ENCODE assay signal across 28 mouse cellular contexts in genomic region chr2:168895531-168895930, GRCm38 (mm10). TPM values are rescaled to one million over a fixed set of nuclear protein-coding genes. Genes with fewer than 3 reads are reported as not detected.
DNase-seq lines count a peak whose midpoint lies in the region; ATAC-seq and TF ChIP-seq lines count a peak whose summit lies in the region.
"Had no signal": no experiment of that assay in that cellular context is flagged by ENCODE, and none has a peak within 500 bp of the region (broad histone marks: within the 10 kb centered on the region; RNA-seq: fewer than 3 reads in every experiment).

No protein-coding gene starts in this region.

- TF ChIP-seq CTCF in left cerebral cortex, adult 2 months (IDR thresholded peaks at IDR 0.05) = no peak

- H3K27ac ChIP-seq in left cerebral cortex, adult 2 months = peak overlapping the region; percentile 37
- H3K27ac ChIP-seq: embryonic facial prominence, embryonic 12.5 days; embryonic facial prominence, embryonic 15.5 days; heart, embryonic 15.5 days; hindbrain, embryonic 10.5 days; hindbrain, embryonic 13.5 days had no signal

- peak; percentile 79 for ATAC-seq in frontal cortex, adult (ENCODE audit: low TSS enrichment)
- ATAC-seq in megakaryocyte-erythroid progenitor cell, adult 5-6 weeks (replicated peaks; ENCODE audit: low FRiP score, low TSS enrichment, poor library complexity, severe bottlenecking) = no peak
- ATAC-seq: activated CD4-positive, CD25-positive, alpha-beta regulatory T cell, adult 4 months; forebrain, embryonic 14.5 days; forebrain, postnatal 0 days; hindbrain, embryonic 16.5 days had no signal

- no peak overlapping the region for H3K4me3 ChIP-seq in left cerebral cortex, adult 2 months
- H3K4me3 ChIP-seq: embryonic facial prominence, embryonic 12.5 days; embryonic facial prominence, embryonic 15.5 days; heart, embryonic 12.5 days; heart, embryonic 15.5 days; hindbrain, embryonic 10.5 days; hindbrain, embryonic 13.5 days had no signal

- DNase-seq in frontal cortex, postnatal 25 days (ENCODE audit: low spot score in 2 of 2) = no peak
- DNase-seq in left cerebral cortex, adult 2 months (ENCODE audit: extremely low spot score in 1 of 2, low spot score in 2 of 2) = peak in 1 of 2 experiments; percentile 29
- no peak for DNase-seq in left cerebral cortex, postnatal 10 days (ENCODE audit: extremely low spot score in 1 of 2, low spot score in 2 of 2)
- DNase-seq in right cerebral cortex, adult 2 months (ENCODE audit: low spot score in 2 of 2) = peak; percentile 56 to 60
- no peak for DNase-seq in right cerebral cortex, postnatal 10 days (ENCODE audit: low spot score in 2 of 2)
- DNase-seq in right cerebral cortex, postnatal 36 days (ENCODE audit: low spot score in 2 of 2) = peak; percentile 15 to 28
- DNase-seq: adrenal gland, postnatal 10 days; adrenal gland, postnatal 36 days; cerebellum, adult 11 months; cerebellum, adult 2 months; cerebellum, adult 9-11 months; cerebellum, postnatal 25 days; forebrain, postnatal 0 days; gastrocnemius, postnatal 25 days; heart, adult 18-20 months; heart, postnatal 10 days; heart, postnatal 36 days had no signal

- intact Hi-C loops in left cerebral cortex, adult 2 months (cut with DNase I) = no loop called here
- intact Hi-C loops in left cerebral cortex, postnatal 10 days (cut with DNase I) = no loop called here

RNA-seq across cellular contexts. Expression of gene Zfp64, which starts 59.9 kb away (rescaled TPM):
- 10 to 100 TPM; 15.9 to 17.2 TPM for total RNA-seq in left cerebral cortex, adult 2 months (2021)
- 10 to 100 TPM; 19.1 to 19.5 TPM for total RNA-seq in left cerebral cortex, postnatal 10 days (2021)
- total RNA-seq in megakaryocyte-erythroid progenitor cell, adult 5-6 weeks (2014; fragmentation: Nextera tagmentation) = 17.2 and 22.5 TPM in 2 replicates
- total RNA-seq in megakaryocyte-erythroid progenitor cell, adult 5-6 weeks (2017) = 31.3 and 35.5 TPM in 2 replicates

Comparison
In these comparisons a context has a peak if more than half of its experiments do, and no peak if none do; other contexts are left out.
1. DNase-seq: peak in right cerebral cortex, adult 2 months (2 of 2) and right cerebral cortex, postnatal 36 days (2 of 2); none in frontal cortex, postnatal 25 days (0 of 2), left cerebral cortex, postnatal 10 days (0 of 2) and right cerebral cortex, postnatal 10 days (0 of 2).